Mouse (Mus musculus): Measurements from ENCODE around the gene Lrrc29. TPM values are rescaled to one million over a fixed set of nuclear protein-coding genes. Genes with fewer than 3 reads are reported as not detected.

The Lrrc29 gene
- polyA plus RNA-seq, 1 experiment from 2014 or later = 2.1 TPM

GRCm38 (mm10) chr8:105346611-105347427, 20.7 kb upstream of the Lrrc29 start:
- H3K9me3 ChIP-seq (replicated peaks; ENCODE audit: control insufficient read depth, low read length) = no peaks in the 10 kb centered on the region
- peak overlapping the region; percentile 85 for H3K27ac ChIP-seq (ENCODE audit: low read length)
- peak overlapping the region; percentile 95 for H3K4me2 ChIP-seq (ENCODE audit: low read depth, low read length)
- ATAC-seq (ENCODE audit: insufficient read depth, low FRiP score) = peak; percentile 26
- H3K4me1 ChIP-seq (ENCODE audit: control insufficient read depth, insufficient read depth, low read length) = peaks cover 44% of the 10 kb centered on the region
- peak overlapping the region; percentile 82 for H3K9ac ChIP-seq (ENCODE audit: low read length)
- peak overlapping the region; percentile 83 for H3K4me3 ChIP-seq (replicated peaks; ENCODE audit: low read length)
- H3K36me3 ChIP-seq (ENCODE audit: control insufficient read depth, insufficient read depth, low read length) = no peaks in the 10 kb centered on the region
- 2% methylated on average over 34 of the region's 34 CpGs for WGBS
- peaks cover 6% of the 10 kb centered on the region; the same call in 1 of the 2 replicates for H3K27me3 ChIP-seq (ENCODE audit: control insufficient read depth, insufficient read depth, low read length)

- Histone ChIP-seq H3K36me3 (ENCODE audit: control insufficient read depth, insufficient read depth, low read length) (no peaks in the 10 kb centered on the region), H3K4me1 (ENCODE audit: control insufficient read depth, insufficient read depth, low read length) (peaks cover 57% of the 10 kb centered on the region), H3K9me3 (replicated peaks; ENCODE audit: control insufficient read depth, low read length) (no peaks in the 10 kb centered on the region), H3K9ac (ENCODE audit: low read length) (peak overlapping the region; percentile 23; the same call in 1 of the 2 replicates), H3K4me2 (ENCODE audit: low read depth, low read length) (peak overlapping the region; percentile 95), H3K4me3 (replicated peaks; ENCODE audit: low read length) (no peak overlapping the region), H3K27me3 (ENCODE audit: control insufficient read depth, insufficient read depth, low read length) (peaks cover 2% of the 10 kb centered on the region; the same call in 1 of the 2 replicates), H3K27ac (ENCODE audit: low read length) (peak overlapping the region; percentile 85)
- no peak for ATAC-seq (ENCODE audit: insufficient read depth, low FRiP score)
- WGBS = 41% methylated on average over 7 of the region's 7 CpGs
Measured at GRCm38 (mm10) chr8:105345061-105345975, 19.2 kb upstream of the Lrrc29 start.

GRCm38 (mm10) chr8:105343791-105344574, 17.9 kb upstream of the Lrrc29 start:
- Histone ChIP-seq H3K36me3 (ENCODE audit: control insufficient read depth, insufficient read depth, low read length) (no peaks in the 10 kb centered on the region), H3K4me1 (ENCODE audit: control insufficient read depth, insufficient read depth, low read length) (peaks cover 69% of the 10 kb centered on the region), H3K9ac (ENCODE audit: low read length) (peak overlapping the region; percentile 31; the same call in 1 of the 2 replicates), H3K4me3 (replicated peaks; ENCODE audit: low read length) (no peak overlapping the region), H3K9me3 (replicated peaks; ENCODE audit: control insufficient read depth, low read length) (no peaks in the 10 kb centered on the region), H3K4me2 (ENCODE audit: low read depth, low read length) (peak overlapping the region; percentile 19; the same call in 1 of the 2 replicates), H3K27ac (ENCODE audit: low read length) (peak overlapping the region; percentile 85), H3K27me3 (ENCODE audit: control insufficient read depth, insufficient read depth, low read length) (no peaks in the 10 kb centered on the region)
- 46% methylated on average over 8 of the region's 8 CpGs for WGBS
- no peak for ATAC-seq (ENCODE audit: insufficient read depth, low FRiP score)

DNA sequence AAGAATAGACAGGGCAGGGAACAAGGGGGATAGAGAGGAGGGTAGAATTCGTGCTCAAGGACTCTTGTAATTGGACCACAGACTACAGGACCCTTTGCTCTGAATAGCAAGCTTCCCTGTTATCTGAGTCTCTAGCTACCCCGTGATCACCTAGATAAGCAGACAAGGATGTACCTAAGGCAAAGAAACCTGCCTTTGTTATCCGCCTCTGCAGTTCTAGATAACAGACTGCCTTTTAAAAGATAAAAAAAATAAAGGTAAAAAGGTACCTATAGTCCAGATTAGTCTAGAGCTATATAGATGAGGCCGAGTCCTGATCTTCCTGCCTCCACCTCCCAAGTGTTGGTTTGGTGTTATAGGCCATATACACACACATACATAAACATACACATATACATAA, 16.7 kb upstream of the Lrrc29 start:
- Histone ChIP-seq H3K27me3 (ENCODE audit: control insufficient read depth, insufficient read depth, low read length) (no peaks in the 10 kb centered on the region), H3K9ac (ENCODE audit: low read length) (no peak overlapping the region), H3K36me3 (ENCODE audit: control insufficient read depth, insufficient read depth, low read length) (no peaks in the 10 kb centered on the region), H3K9me3 (replicated peaks; ENCODE audit: control insufficient read depth, low read length) (no peaks in the 10 kb centered on the region), H3K27ac (ENCODE audit: low read length) (no peak overlapping the region), H3K4me1 (ENCODE audit: control insufficient read depth, insufficient read depth, low read length) (peaks cover 70% of the 10 kb centered on the region), H3K4me2 (ENCODE audit: low read depth, low read length) (no peak overlapping the region), H3K4me3 (replicated peaks; ENCODE audit: low read length) (no peak overlapping the region)
- 67% methylated on average over 4 of the region's 4 CpGs for WGBS
- ATAC-seq (ENCODE audit: insufficient read depth, low FRiP score) = no peak

GRCm38 (mm10) chr8:105341399-105341798, 15.3 kb upstream of the Lrrc29 start:
- H3K9me3 ChIP-seq (replicated peaks; ENCODE audit: control insufficient read depth, low read length) = no peaks in the 10 kb centered on the region
- H3K9ac ChIP-seq (ENCODE audit: low read length) = no peak overlapping the region
- no peak overlapping the region for H3K4me2 ChIP-seq (ENCODE audit: low read depth, low read length)
- ATAC-seq (ENCODE audit: insufficient read depth, low FRiP score) = 0 out of 2 replicates have a peak, but pooled peaks have one; percentile 5
- peak overlapping the region; percentile 72 for H3K27ac ChIP-seq (ENCODE audit: low read length)
- WGBS = 31% methylated on average over 8 of the region's 8 CpGs
- peaks cover 5% of the 10 kb centered on the region for H3K36me3 ChIP-seq (ENCODE audit: control insufficient read depth, insufficient read depth, low read length)
- no peak overlapping the region for H3K4me3 ChIP-seq (replicated peaks; ENCODE audit: low read length)
- peaks cover 67% of the 10 kb centered on the region for H3K4me1 ChIP-seq (ENCODE audit: control insufficient read depth, insufficient read depth, low read length)
- no peaks in the 10 kb centered on the region for H3K27me3 ChIP-seq (ENCODE audit: control insufficient read depth, insufficient read depth, low read length)

GRCm38 (mm10) chr8:105339886-105340635, 14.0 kb upstream of the Lrrc29 start:
- peak; percentile 62 for ATAC-seq (ENCODE audit: insufficient read depth, low FRiP score)
- no peak overlapping the region for H3K4me3 ChIP-seq (replicated peaks; ENCODE audit: low read length)
- H3K9me3 ChIP-seq (replicated peaks; ENCODE audit: control insufficient read depth, low read length) = no peaks in the 10 kb centered on the region
- no peak overlapping the region for H3K4me2 ChIP-seq (ENCODE audit: low read depth, low read length)
- peaks cover 53% of the 10 kb centered on the region for H3K4me1 ChIP-seq (ENCODE audit: control insufficient read depth, insufficient read depth, low read length)
- peaks cover 15% of the 10 kb centered on the region for H3K36me3 ChIP-seq (ENCODE audit: control insufficient read depth, insufficient read depth, low read length)
- H3K27ac ChIP-seq (ENCODE audit: low read length) = peak overlapping the region; percentile 72
- 0 out of 2 replicates have a peak overlapping the region, but pooled peaks have one; percentile 32 for H3K9ac ChIP-seq (ENCODE audit: low read length)
- H3K27me3 ChIP-seq (ENCODE audit: control insufficient read depth, insufficient read depth, low read length) = no peaks in the 10 kb centered on the region
- 53% methylated on average over 6 of the region's 6 CpGs for WGBS

DNA sequence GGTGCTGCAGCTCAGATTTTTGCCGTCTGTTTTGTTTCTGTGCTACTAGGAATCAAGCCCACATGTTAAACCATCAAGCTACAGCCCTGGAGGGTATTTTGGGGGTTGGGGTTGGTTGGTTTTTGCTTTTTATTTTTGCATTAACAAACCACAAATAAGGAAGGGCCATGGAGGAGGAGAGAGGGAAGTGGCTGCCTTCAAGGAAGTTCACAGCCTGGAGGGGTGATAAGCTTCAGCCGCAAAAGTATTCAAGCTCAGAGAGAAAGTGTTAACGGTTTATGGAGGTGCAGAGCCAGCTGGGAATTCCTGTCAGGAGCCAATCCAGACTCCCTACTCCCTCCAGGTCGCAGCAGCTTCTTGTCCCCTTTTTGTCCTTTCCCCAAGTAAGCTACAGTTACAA, 12.9 kb upstream of the Lrrc29 start:
- peaks cover 43% of the 10 kb centered on the region for H3K4me1 ChIP-seq (ENCODE audit: control insufficient read depth, insufficient read depth, low read length)
- no peak overlapping the region for H3K27ac ChIP-seq (ENCODE audit: low read length)

More for the DNA sequence above, 12.9 kb upstream of the Lrrc29 start:
- H3K4me2 ChIP-seq (ENCODE audit: low read depth, low read length) = no peak overlapping the region
- H3K9me3 ChIP-seq (replicated peaks; ENCODE audit: control insufficient read depth, low read length) = no peaks in the 10 kb centered on the region
- no peak overlapping the region for H3K9ac ChIP-seq (ENCODE audit: low read length)
- WGBS = 27% methylated on average over 4 of the region's 4 CpGs
- ATAC-seq (ENCODE audit: insufficient read depth, low FRiP score) = no peak
- H3K27me3 ChIP-seq (ENCODE audit: control insufficient read depth, insufficient read depth, low read length) = no peaks in the 10 kb centered on the region
- H3K36me3 ChIP-seq (ENCODE audit: control insufficient read depth, insufficient read depth, low read length) = peaks cover 26% of the 10 kb centered on the region
- no peak overlapping the region for H3K4me3 ChIP-seq (replicated peaks; ENCODE audit: low read length)
